Mouse (Mus musculus) left cerebral cortex, postnatal 25 days (tissue): ENCODE measurements around the gene Agbl4. TPM values are rescaled to one million over a fixed set of nuclear protein-coding genes. Genes with fewer than 3 reads are reported as not detected.
A peak's percentile ranks its signal among the peaks of the same experiment; 100 is the strongest.

Source experiments
- DNase-seq, 2 experiments: peaks; one replicate each; pipeline ENCODE4 v3.0.0; 2022; ENCODE audit warnings: low spot score in 2 of 2, mixed read lengths in 1 of 2
- intact Hi-C: fragments of 180-260 bp; cut with DNase I; formaldehyde crosslinking; loops from one replicate; pipeline ENCODE4 v1.15.1; 2025
- total RNA-seq, 2 experiments: library from RNA; stranded (reverse); gene quantifications; 2 replicates each; pipeline ENCODE4 v1.2.3; 2021

Gene Agbl4
- total RNA-seq, 2 experiments from 2014 or later: 21.2 to 22.6 TPM

GRCm38 (mm10) chr4:111513921-111514320 lies 1116.5 kb downstream of the Agbl4 start:
- intact Hi-C loops: no loop called here
- DNase-seq: no peak

GRCm38 (mm10) chr4:111516136-111516535 lies 1118.7 kb downstream of the Agbl4 start:
- intact Hi-C loops: no loop called here
- no peak for DNase-seq

- no peak for DNase-seq
- intact Hi-C loops: no loop called here
These were observed 1119.8 kb downstream of the Agbl4 start for GRCm38 (mm10) chr4:111517063-111517792.

GRCm38 (mm10) chr4:111518191-111518590 lies 1120.7 kb downstream of the Agbl4 start:
- intact Hi-C loops: no loop called here

GRCm38 (mm10) chr4:111519267-111519666 lies 1121.8 kb downstream of the Agbl4 start:
- intact Hi-C loops: no loop called here
- no peak for DNase-seq

More at GRCm38 (mm10) chr4:111518191-111518590, 1120.7 kb downstream of the Agbl4 start:
- DNase-seq: no peak

GRCm38 (mm10) chr4:111520006-111520405 lies 1122.5 kb downstream of the Agbl4 start:
- intact Hi-C loops: no loop called here
- DNase-seq: no peak

GRCm38 (mm10) chr4:111522974-111523373 lies 1125.5 kb downstream of the Agbl4 start:
- intact Hi-C loops: no loop called here
- no peak for DNase-seq

GRCm38 (mm10) chr4:111528961-111529360 lies 1131.5 kb downstream of the Agbl4 start:
- intact Hi-C loops: no loop called here

GRCm38 (mm10) chr4:111529996-111530395 lies 1132.5 kb downstream of the Agbl4 start:
- intact Hi-C loops: no loop called here
- DNase-seq: no peak

More at GRCm38 (mm10) chr4:111528961-111529360, 1131.5 kb downstream of the Agbl4 start:
- DNase-seq: no peak

- no peak for DNase-seq
- intact Hi-C loops: no loop called here
These were observed 1133.1 kb downstream of the Agbl4 start for GRCm38 (mm10) chr4:111530537-111530936.

- intact Hi-C loops: no loop called here
- peak in 1 of 2 experiments; percentile 16 for DNase-seq
These were observed 1147.2 kb downstream of the Agbl4 start for GRCm38 (mm10) chr4:111544684-111545083.

- intact Hi-C loops: no loop called here
- DNase-seq: peak in 1 of 2 experiments; percentile 10
These were observed 1148.5 kb downstream of the Agbl4 start for GRCm38 (mm10) chr4:111546009-111546408.

GRCm38 (mm10) chr4:111555426-111555825 lies 1158.0 kb downstream of the Agbl4 start:
- intact Hi-C loops: no loop called here
- no peak for DNase-seq

GRCm38 (mm10) chr4:111577087-111577773 lies 1179.8 kb downstream of the Agbl4 start:
- intact Hi-C loops: no loop called here
- peak in 1 of 2 experiments; percentile 62 for DNase-seq

- peak in 1 of 2 experiments; percentile 20 for DNase-seq
- intact Hi-C loops: no loop called here
These were observed 1181.8 kb downstream of the Agbl4 start for GRCm38 (mm10) chr4:111579115-111579862.

GRCm38 (mm10) chr4:111579863-111580224 lies 1182.4 kb downstream of the Agbl4 start:
- DNase-seq: peak in 1 of 2 experiments; percentile 54
- intact Hi-C loops: loop anchor here (5.0 kb wide), 1 partner anchor 83 kb away; no protein-coding TSS in a partner anchor

- intact Hi-C loops: loop anchor here (5.0 kb wide), 1 partner anchor 83 kb away; no protein-coding TSS in a partner anchor
These were observed 1182.8 kb downstream of the Agbl4 start for GRCm38 (mm10) chr4:111580239-111580638.

GRCm38 (mm10) chr4:111583562-111584237 lies 1186.2 kb downstream of the Agbl4 start:
- peak in 1 of 2 experiments; percentile 52 for DNase-seq
- intact Hi-C loops: loop anchor here (5.0 kb wide), 1 partner anchor 86 kb away; no protein-coding TSS in a partner anchor

More at GRCm38 (mm10) chr4:111580239-111580638, 1182.8 kb downstream of the Agbl4 start:
- DNase-seq: no peak

GRCm38 (mm10) chr4:111584286-111584685 lies 1186.8 kb downstream of the Agbl4 start:
- DNase-seq: no peak
- intact Hi-C loops: loop anchor here (5.0 kb wide), 1 partner anchor 87 kb away; no protein-coding TSS in a partner anchor
